Mouse (Mus musculus) left cerebral cortex, adult 9 months (tissue): ENCODE results near the gene Gm9918.

Experiments
- DNase-seq, 2 experiments: peaks; one replicate each; pipeline ENCODE4 v3.0.0; 2022; ENCODE audit warnings: low spot score in 2 of 2

Gm9918 gene

DNA sequence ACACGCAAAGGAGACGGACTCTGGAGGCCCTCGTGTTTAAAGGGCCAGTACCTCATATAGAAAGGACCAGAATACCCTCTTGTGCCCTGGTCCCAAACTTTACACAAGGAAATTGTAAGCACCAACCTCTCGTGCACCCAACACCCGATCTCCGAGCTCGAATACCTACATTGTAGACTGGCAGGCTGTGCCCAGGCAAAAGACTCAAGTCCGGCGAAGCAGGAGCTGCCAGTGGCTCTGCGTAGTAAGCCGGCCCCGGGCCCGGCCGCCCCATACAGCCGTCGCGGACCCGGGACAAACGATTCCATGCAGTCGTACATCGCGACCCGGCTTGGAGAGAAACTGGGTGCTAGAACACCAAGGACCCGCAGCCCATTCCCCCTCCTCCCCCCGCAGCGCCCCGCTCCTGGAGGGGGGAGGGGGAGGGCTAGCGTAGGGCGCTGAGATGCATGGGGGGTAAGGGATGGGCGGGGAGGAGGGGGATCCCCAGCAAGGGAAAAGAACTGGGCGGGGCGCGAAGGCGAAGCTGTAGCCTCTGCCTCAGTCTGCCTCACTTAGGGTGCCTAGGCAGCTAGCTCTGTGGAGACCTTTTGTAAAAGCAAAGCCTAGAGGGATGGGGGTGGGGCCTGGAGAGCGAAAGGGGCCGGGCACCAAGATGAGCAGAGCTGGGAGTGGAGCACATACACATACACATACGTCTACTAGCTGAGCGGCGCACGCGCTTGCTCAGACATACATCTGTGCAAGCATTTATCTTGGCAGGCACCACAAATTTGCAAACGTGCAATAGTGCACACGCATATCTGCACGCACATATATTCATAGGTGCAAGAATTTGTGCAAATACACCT, 24.2 kb upstream of the Gm9918 start:
- DNase-seq: peak; percentile 68 to 79

DNA sequence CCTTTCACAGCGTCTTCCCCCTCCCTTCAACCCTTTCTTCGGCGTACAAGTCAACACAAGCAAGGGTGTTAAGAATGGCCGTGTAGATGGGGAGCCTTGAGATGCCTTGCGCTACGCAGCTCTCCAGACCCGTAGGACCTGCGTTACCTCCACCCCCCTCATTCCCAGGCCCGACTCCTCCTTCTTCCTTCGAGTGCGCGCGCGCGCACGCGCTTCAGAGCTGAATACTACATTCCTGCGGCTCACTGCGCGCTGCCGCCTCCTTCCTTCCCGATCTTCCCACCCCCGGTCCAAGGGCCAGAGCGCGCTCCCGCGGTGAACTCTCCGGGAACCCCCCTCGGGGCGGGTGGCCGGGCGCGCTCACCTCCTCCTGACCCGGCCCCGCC, 23.5 kb upstream of the Gm9918 start:
- DNase-seq: peak; percentile 71 to 89

DNA sequence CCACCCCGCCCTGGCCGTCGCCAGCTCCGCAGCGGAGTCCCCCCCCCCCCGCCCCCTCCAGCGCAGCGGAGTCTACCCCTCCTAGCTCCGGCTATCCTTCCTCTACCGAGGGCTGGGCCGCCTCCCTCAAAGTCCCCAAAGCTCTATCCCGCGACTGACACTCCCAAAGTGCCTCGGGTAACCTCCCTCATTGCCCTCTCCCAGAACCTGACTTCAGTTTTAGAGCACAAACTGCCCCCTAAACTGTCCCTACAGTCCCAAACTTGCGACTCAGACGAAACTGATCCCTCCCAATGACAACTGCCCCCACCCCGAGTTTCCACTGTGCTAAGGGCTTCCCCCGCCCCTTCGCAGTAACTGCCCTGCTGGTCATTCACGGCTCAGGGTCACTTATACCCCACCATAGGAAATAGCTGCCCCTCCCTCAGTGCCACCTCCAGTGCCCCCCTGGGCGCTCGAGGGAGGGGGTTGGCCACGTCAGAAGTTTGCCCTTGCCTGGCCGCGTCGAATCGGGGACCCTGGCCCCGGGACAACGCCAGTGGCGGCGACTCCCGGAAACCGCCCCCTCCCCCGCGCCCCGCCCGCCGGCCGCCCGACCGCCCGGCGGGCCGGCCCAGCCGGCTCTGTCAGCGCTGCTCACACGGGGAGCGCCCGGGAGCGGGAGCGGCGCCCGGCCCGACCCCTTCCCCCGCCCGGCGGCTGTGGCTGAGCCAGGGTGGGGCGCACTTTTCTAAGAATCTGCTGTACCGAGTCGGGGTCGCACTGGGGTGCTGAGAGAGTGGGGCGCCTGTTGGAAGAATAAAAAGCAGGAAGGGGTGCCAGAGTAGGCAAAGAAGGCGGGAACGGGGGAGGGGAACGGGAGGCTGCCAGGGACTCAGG, 22.9 kb upstream of the Gm9918 start:
- peak in 1 of 2 experiments; percentile 47 for DNase-seq

DNA sequence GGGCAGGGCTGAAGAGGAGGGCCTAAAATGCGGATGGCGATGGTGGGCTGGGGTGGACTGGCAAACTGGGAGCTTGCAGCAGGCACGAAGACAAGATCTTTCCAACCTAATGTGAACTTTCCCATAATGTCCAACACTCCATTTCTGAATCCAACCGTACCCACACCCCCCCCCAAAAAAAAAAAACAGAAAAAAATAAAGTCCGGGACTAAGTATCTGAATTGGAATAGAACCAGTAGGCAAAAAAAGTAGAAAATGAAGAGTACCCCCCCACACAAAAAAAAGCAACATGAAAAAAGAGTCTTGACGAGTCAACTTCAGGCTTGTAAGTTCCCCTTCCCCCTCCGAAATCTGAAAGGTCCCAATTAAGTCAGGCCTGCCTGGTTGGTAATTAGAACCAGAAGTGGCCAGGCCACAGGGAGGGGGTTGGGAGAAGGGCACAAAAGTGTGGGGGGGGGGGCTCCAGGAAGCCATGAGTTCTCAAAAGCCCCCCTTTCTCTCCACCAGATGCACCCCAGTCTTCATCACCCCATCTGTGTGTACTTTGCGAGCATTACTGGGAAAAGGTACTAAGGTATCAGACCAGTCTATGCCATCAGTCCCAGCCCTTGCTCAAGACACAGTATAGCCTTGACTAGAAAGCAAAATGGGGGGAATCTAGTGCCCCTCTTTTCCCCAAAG, 22.1 kb upstream of the Gm9918 start:
- DNase-seq: no peak

DNA sequence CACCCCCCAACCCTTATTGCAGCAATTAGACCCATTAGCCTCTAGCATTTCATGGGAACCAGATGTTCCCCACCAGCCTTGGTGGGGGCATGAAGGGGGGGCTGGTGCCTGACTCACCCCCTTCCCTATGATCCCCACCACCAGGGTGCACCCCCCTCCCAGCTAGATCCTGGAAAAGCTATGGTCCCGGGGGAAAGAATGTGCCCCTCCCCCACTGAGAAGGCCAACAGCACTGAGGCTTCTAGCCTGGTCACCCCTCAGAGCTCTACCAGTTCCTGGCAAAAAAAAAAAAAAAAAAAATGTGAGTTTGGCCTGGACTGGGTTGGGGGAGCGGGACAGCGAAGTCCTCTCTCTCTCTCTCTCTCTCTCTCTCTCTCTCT, 21.6 kb upstream of the Gm9918 start:
- no peak for DNase-seq

DNA sequence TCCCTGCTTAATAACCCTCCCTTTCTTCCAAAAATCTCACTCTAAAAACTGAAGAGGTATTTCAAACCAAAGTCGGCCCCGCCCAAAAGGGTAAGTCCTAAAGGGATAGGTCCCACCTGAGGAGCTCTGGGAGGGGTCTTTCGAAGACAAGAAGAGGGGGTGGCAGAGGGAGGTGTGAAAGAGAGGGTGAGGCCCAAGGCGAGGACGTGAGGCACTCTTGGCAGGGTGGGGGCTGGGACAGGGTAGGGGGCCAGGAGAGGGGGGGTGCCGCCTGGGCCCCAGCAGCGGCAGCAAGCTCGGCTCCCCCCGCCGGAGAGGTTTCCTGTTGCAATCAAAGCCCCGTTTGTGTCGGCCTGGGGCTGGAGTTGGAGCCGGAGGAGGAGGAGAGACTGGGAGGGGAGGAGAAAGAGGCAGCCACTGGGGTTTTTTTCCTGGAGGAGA, 21.1 kb upstream of the Gm9918 start:
- DNase-seq: no peak

DNA sequence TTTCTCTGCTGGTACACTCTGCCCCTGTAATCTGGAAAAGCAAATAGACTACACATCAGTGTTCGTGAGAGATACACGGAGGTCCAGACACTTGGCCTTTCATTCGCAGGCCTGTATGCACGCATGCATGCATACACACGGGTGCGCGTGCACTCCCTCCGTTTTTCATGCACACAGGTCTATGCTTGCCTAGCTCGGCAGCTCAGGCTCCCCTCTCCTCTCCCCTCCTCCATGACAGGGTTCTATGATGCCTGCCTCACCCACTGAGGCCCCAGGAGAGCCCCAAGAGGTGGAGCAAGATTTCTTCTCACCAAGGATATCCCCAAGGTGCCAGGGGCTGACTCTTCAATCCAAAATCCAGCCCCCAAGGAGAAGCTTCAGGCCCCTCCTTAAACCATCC, 20.4 kb upstream of the Gm9918 start:
- DNase-seq: no peak

DNA sequence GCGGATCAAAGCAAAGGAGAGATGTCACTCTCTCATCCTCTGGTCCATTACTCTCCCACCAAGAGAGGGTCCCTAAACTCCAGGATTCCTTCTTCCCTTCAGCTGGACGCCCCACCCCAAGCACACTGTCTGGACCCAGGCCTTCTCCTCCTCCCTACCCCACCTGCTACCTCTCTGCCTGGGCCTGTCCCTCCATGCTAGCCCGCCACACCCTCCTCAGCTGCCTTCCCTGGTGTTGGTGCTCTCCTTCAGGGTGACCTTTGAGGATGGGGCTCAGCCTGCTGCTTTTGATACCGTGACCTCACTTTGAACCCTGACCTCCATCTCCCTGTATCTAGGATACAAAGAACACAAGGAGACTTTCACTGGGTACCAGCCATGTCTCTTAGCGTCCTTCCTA, 19.8 kb upstream of the Gm9918 start:
- no peak for DNase-seq

DNA sequence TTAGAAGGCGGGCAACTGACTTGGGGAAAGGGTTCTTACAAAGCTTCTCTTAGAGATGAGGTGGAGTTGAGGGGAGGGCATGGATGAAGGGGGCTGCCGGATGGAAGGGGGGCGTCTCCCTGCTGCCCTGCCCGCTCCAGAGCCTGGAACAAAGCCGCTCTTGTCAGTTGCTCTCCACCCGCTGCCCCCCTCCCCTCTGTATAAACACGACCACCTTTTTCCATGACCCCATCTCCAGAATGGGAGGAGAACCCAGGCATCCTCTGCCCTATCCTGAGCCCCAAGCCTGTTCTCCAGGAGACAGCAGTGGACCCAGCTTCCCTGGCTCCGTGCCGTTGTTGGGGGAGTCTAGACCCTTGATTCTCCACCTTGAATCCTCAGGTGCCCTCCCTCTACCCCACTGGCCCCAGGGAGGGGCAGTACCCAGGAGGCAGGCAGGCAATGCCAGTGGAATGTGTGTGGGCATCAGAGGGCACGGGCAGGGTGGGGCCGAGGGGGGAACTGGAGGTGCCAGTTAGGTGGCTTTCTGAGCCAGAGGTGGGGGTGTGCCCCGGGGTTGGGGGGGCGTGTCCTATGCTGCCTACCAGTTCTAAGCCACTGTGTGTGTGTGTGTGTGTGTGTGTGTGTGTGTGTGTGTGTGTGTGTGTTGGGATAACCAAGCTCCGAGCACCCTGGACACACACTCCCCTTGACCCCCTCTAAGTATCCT, 14.7 kb upstream of the Gm9918 start:
- no peak for DNase-seq

DNA sequence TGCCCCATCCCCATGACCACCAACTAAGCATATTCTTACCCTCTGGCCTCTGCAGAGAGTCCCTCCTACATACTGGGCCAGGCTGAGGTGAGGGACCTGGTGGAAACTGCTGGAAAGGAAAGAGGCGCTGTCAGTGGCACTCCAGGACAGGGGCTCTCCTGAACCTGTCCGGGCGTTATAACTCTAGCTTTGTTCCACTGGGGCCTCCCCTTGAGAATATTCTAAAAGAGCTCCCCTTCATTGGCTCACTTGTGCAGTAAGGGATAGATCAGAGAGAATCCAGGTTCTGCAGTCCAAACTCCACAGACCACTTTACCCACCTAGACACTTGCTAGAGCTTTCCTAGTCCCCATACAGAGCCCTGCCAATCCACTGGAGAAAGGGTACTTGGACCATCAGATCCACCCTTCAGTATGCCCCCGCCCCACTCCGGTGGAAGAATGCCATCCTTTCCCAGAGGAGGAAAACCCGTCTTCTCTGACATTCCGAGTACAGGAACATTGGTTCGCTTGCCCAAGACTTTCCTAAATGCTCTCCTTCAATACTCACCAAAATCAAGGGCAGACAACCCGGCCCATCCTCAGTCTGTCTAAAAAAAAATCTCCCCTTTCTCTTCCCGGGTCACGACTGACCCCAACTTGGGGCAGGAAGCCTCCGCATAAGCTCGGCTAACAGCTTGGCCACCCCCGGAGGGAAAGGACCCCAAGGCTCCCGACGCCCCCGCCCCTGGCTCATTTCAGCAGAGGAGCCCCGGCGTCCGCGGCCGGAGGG, 13.7 kb upstream of the Gm9918 start:
- DNase-seq: no peak

DNA sequence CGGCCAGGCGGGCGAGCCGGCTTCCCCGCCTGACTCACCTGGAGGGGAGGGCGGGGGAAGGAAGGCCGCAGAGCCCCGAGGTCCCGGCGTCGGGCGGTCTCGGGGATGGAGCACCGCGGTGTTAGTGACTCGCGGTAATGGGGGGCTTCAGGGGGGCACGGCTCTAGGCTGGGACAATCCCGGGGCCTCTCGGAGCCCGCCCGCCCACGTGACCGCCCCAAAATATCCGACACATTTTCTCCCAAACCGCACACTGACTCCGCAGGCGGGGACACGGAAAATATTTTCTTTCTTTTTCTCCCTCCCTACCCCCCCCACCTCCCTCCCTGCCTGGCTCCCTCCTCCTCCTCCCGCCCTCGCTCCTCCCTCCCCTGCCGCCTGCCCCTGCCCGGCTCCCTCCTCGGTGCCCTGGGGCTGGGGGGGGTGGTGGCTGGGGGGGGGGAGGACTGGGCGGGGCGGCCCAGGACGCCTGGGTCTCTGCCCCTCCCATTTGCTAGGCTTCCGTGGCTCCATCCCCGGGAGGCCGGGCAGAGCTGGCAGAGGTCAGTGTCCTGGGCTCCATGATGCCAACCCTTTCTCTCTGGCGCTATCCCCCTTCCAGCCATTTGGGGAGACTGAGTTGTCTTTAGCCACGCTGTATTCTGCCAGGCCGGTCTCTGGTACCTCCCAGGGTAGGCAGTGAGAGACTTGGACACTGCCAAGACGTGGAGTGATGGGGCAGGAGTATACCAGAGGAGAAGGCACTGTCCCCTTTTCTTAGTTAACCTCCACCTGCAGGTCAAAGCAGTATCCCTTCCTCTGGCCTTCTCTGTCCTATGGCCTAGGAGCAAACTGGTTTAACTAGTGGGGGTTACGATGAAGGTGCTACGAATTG, 12.9 kb upstream of the Gm9918 start, which contains the start of gene Rarg:
TSS of gene Rarg (minus strand) at position 316 of the 874 bp plus-strand sequence.
- peak in 1 of 2 experiments; percentile 26 for DNase-seq

DNA sequence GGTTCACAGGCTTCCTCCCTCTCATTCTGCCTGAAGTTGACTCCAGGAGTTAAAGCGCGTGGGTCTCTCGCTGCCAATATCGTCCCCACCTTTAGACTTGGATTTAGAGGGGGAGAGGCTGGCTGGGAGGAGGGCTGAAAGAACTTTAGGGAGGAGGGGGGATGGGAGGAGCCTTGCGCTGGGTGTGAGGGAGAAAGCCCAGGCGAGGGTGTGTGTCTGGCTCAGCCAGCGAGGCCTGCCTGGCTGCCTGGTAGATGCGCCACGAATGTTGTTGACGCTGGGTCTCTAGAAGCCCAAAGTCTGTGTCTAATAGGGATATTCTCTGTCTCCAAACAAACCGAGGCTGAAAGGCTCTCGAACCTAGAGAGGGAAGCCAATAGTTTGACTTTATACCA, 12.3 kb upstream of the Gm9918 start:
- peak in 1 of 2 experiments; percentile 52 for DNase-seq

DNA sequence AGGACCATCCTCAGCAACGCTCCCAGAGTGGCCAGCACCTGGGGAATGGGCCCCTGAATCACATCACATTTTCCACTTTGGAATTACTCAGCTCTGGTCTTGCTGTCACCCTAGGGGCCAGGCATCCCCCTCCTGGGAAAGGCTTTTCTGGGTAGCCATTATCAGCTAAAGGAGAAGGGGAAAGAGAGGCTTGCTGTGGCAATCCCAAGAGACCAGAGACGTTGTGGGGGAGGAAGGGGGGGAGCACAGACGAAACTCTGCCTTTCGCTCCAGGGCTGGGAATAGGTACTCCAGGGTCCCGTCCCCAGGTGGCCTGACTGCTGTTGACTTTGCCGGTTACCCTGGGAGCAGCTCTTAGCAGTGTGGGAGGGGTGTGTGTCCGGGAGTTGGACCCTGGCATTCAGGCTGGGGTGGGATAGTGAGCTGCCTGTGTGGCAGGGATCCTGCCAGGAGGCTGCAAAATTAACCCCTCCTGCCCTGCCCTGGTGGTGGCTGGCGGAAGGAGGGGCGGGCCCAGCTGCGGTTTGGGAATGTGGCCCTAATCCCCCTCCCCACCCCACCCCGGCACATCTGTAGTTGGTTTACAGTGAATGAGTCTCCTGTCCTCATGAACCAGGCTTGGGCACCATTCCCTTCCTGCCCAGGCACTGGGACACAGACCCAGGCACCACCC, 11.6 kb upstream of the Gm9918 start:
- no peak for DNase-seq

DNA sequence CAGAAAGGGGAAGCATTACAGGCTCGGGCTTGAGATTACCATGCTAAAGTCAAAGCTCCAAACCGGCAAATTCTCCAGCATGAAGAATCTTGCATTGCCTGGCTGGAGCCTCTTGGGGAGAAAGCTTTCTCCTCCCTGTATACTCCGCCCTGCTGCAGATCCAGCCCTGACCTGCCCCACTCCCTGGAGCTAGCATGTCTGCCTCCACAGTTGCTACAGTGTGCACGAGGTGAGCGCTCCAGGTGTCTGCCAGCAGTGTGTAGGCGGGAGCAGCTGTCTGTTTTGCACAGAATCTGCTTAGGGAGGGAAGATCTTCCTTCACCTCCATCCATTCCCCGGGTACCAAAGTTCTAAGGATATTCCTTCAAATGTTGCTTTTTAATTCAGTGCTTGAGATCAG, 7.8 kb upstream of the Gm9918 start:
- DNase-seq: peak; percentile 70 to 74

DNA sequence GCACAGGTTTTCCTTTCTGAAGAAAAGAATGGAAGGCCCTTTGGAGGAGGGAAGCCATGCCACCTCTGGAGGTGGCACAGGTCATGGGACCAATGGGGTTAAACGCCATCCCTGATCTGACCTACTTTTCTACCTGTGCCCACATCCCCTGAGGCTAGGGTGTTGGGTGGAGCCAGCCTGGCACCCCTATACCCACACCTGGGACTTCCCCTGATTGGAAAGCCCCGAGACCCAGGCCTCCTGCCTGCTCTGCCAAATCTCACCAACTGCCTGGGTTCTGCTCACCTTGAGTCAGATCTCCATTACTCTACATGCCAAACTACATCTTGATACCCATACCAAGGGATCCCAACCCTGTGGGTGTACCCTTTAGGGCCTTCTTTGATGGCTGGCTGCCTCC, 7.3 kb upstream of the Gm9918 start:
- DNase-seq: no peak

DNA sequence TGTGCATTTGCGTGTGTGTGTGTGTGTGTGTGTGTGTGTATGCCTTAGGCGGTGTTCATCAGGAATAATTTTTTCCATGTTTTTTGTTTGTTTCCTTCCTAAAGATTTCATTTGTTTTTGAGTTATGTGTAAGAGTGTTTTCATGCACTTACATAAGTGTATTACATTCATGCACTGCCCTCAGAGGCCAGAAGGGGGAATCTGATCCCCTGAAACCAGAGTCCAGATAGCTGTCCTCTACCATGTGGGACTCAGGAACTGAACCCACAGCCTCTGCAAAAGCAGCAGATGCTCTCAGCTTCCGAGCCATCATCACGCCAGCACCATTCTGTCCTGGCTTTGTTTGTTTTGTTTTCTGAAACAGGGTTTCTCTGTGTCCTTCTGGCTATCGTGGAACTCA, 4.8 kb upstream of the Gm9918 start:
- no peak for DNase-seq

DNA sequence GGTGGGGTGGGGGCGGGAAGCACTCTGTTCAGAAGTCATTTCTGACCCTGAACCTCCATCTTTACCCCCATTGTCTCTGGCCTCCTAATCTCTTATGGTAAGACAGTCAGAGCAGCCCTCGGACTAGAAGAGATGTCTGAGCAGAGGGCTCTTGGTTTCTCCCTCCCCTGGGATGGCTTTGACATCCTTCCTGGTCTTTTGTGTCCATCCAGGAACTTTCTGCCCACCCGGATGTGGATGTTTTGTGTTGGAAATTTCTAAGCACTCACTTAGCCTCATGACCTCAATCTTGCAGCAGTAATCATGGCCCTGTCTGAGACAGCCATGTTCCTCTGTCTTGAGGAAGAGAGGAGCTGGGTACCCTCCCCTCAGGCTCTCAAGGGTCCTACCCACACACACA, 1.1 kb downstream of the Gm9918 start:
- DNase-seq: no peak

DNA sequence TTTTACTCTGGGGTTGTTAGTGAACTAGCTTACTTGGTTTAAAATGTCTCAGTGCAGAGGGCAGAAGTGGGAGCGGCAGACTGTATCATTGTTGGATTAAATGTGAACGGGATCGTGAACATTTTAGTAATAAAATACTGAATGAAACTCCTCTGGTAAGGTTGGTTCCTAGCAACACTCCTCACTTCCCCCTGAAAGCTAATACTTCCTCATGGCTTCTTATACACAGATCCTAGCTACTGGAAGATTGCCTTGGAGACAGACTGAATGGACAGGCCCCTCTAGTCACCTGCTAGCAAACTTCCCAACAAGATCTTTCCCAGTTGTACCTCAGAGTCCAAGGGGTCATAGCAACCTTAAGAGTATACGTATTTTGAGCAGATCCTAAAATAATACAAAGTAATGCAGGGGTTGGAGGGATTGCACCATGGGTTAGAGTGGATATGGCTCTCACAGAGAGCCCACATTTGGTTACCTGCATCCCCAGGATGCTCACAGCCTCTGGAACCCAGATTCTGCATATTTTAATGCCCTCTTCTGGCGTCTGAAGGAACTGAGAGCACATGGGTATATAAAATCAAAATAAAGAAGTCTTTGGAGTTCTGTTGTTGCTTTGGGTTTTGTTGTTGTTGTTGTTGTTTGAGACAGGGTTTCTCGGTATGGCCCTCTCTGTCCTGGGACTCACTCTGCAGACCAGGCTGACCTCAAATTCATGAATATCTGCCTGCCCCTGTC, 3.8 kb downstream of the Gm9918 start:
- DNase-seq: no peak

DNA sequence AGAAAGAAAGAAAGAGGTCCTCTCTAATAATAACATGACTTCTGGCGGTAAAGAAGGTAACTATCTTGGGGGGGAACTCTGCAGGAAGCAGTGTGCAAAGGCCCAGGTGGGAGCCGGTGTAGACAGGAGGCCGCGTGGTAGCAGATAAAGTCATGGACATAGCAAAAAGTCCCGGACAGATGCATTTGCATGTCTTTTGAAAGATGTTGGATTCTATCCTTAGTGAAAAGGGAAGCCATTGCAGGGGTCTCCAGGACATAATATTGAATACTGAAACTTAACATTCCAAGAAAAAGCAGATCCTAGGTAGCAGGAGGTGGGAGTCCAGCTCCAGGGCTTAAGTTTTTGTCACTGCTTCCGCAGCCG, 8.3 kb downstream of the Gm9918 start:
- DNase-seq: no peak
